Mouse (Mus musculus) neural tube, embryonic 14.5 days (tissue): ENCODE measurements around the gene Camk2d. TPM values are rescaled to one million over a fixed set of nuclear protein-coding genes. Genes with fewer than 3 reads are reported as not detected.

Experiments used
- ATAC-seq: fragments of 200-750 bp; cut with Nextera tagmentation; 2 replicates; pipeline ENCODE4 v1.8.0; 2017; ENCODE audit warnings: low read depth, mild to moderate bottlenecking, moderate TSS enrichment, moderate library complexity
- H3K27ac ChIP-seq: fragments of 300-500 bp; sonication (generic); 2 replicates; pipeline ENCODE4 v1.5.1; 2014; ENCODE audit warnings: low read depth, mild to moderate bottlenecking, control low read depth, low read length, moderate library complexity, mixed read lengths
- H3K27me3 ChIP-seq: fragments of 300-500 bp; sonication (generic); 2 replicates; pipeline ENCODE4 v1.6.1; 2014; ENCODE audit warnings: low read length; ENCODE audit not compliant: control insufficient read depth, insufficient read depth
- H3K36me3 ChIP-seq: fragments of 300-500 bp; sonication (generic); 2 replicates; pipeline ENCODE4 v1.6.1; 2014; ENCODE audit warnings: low read length, mixed read lengths; ENCODE audit not compliant: control insufficient read depth, insufficient read depth
- H3K4me1 ChIP-seq: fragments of 300-500 bp; sonication (generic); 2 replicates; pipeline ENCODE4 v1.6.1; 2014; ENCODE audit warnings: low read length; ENCODE audit not compliant: control insufficient read depth, insufficient read depth
- H3K4me2 ChIP-seq: fragments of 300-500 bp; sonication (generic); 2 replicates; pipeline ENCODE4 v1.6.1; 2014; ENCODE audit warnings: mild to moderate bottlenecking, low read depth, low read length, control low read depth
- H3K4me3 ChIP-seq: fragments of 300-500 bp; sonication (generic); 2 replicates; pipeline ENCODE4 v1.5.1; 2014; ENCODE audit warnings: low read depth, low read length, control low read depth, mixed read lengths
- H3K9ac ChIP-seq: fragments of 300-500 bp; sonication (generic); replicated peaks from 2 replicates; pipeline ENCODE4 v1.6.1; 2014; ENCODE audit warnings: low read depth, mild to moderate bottlenecking, control low read depth, low read length, mixed read lengths
- H3K9me3 ChIP-seq: fragments of 300-500 bp; sonication (generic); 2 replicates; pipeline ENCODE4 v1.6.1; 2016; ENCODE audit warnings: low read length; ENCODE audit not compliant: control insufficient read depth
- WGBS: fragments of 180-500 bp; shearing (Covaris S2); extraction: QIAGEN DNeasy Blood & Tissue Kit; methylation state at CpG from one replicate; pipeline ENCODE4 v1.1.7; 2014; 5-methylcytosine and 5-hydroxymethylcytosine counted together
- polyA plus RNA-seq: library from polyadenylated mRNA; unstranded; fragments of >200 nt; fragmentation: Nextera tagmentation; extraction: Ambion mirVana; gene quantifications from 2 replicates; pipeline ENCODE4 v1.2.1, GENCODE M21; 2014

Camk2d gene
- polyA plus RNA-seq, 1 experiment from 2014 or later: 215 TPM

GRCm38 (mm10) chr3:126746148-126746803 lies 150.2 kb downstream of the Camk2d start:
- 64% methylated on average over 11 of the region's 11 CpGs for WGBS
- no peak overlapping the region for H3K4me2 ChIP-seq
- peak; percentile 59; the same call in 1 of the 2 replicates for ATAC-seq

DNA sequence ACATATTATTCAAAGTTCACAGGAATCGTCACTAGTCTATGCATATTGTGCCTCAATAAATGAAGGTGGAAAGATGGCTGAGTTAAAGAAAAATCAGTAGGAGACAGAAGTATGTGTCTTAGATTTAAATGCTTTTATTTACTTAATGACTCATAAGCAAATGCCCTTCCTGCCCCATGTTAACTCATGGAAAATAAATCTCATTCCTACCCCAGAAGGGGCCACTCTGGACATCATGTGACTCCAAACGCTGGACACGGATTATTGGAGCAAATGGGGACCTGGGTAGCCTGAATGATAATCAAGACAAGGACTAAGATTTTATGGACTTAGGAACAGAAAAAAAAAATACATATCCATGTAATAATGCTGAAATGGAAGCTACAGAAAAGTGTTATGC lies 151.5 kb downstream of the Camk2d start:
- no peaks in the 10 kb centered on the region for H3K36me3 ChIP-seq
- no peak overlapping the region for H3K27ac ChIP-seq
- 81% methylated on average over 3 of the region's 3 CpGs for WGBS

More at GRCm38 (mm10) chr3:126746148-126746803, 150.2 kb downstream of the Camk2d start:
- Histone ChIP-seq H3K27me3 (no peaks in the 10 kb centered on the region), H3K36me3 (no peaks in the 10 kb centered on the region), H3K9me3 (no peaks in the 10 kb centered on the region), H3K4me1 (peaks cover 8% of the 10 kb centered on the region; the same call in 1 of the 2 replicates), H3K9ac (no peak overlapping the region), H3K27ac (no peak overlapping the region), H3K4me3 (no peak overlapping the region)

DNA sequence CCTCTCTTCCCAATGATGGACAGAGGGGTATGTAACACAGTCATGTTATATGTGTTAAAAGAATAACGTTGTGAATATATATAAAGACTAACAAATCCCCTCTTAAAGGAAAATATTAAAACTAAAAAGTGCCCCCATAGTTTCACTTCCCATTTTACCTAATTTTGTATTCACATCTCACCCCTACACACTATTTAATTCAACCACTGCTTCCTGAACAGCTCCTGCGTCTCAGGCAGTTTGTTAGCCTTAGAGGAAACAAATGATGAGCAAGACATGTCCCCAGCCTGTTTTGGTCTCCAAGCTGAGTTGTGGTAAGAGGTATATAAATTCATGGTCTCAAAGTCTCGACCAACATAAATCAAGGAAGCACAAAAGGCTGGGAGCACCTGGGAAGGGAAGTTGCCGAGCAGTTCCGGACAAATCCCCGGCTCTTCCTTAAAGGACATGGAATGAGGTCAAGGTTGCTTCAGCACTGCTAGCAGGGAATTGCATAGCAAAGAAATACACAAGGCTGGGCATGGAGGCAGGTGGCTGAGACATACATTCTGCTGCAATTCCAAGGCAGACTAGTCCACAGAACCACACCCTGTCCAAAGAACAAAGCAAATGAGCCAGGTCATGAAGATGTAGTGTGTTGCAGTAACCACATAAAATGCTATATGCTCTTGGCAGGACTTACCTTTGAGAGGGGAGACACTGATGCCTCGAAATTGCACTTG lies 155.4 kb downstream of the Camk2d start:
- WGBS: 68% methylated on average over 7 of the region's 7 CpGs
- no peaks in the 10 kb centered on the region for H3K36me3 ChIP-seq
- ATAC-seq: no peak

More for the DNA sequence above, 151.5 kb downstream of the Camk2d start:
- ATAC-seq: no peak
- H3K4me1 ChIP-seq: peaks cover 8% of the 10 kb centered on the region; the same call in 1 of the 2 replicates
- no peak overlapping the region for H3K4me2 ChIP-seq
- H3K4me3 ChIP-seq: no peak overlapping the region
- H3K9me3 ChIP-seq: no peaks in the 10 kb centered on the region
- H3K9ac ChIP-seq: no peak overlapping the region
- no peaks in the 10 kb centered on the region for H3K27me3 ChIP-seq

DNA sequence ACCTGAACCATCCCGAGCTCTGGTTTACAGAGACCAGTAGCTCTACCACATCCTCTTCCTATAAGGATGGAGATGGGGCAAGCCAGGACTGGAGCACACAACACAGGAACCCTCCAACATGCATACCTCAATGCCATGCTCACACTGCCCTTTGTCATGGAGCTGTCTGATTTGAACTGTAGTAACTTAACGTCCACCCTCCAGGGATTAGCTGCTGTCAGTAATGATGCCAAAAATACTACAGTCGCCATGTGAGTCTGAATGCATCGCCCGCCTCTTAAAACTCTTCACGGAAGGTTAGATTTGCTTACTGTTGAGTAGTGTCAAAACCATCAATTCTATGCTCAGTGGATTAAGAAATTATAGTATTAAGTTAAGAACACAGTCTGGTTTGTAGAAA lies 156.9 kb downstream of the Camk2d start:
- no peak for ATAC-seq
- Histone ChIP-seq H3K4me2 (no peak overlapping the region), H3K9me3 (no peaks in the 10 kb centered on the region), H3K9ac (no peak overlapping the region), H3K4me1 (no peaks in the 10 kb centered on the region), H3K27ac (no peak overlapping the region), H3K27me3 (no peaks in the 10 kb centered on the region), H3K36me3 (no peaks in the 10 kb centered on the region), H3K4me3 (no peak overlapping the region)
- WGBS: 83% methylated on average over 6 of the region's 6 CpGs

More for the DNA sequence above, 155.4 kb downstream of the Camk2d start:
- Histone ChIP-seq H3K27me3 (no peaks in the 10 kb centered on the region), H3K9me3 (no peaks in the 10 kb centered on the region), H3K9ac (no peak overlapping the region), H3K27ac (no peak overlapping the region), H3K4me3 (no peak overlapping the region), H3K4me2 (no peak overlapping the region), H3K4me1 (no peaks in the 10 kb centered on the region)

DNA sequence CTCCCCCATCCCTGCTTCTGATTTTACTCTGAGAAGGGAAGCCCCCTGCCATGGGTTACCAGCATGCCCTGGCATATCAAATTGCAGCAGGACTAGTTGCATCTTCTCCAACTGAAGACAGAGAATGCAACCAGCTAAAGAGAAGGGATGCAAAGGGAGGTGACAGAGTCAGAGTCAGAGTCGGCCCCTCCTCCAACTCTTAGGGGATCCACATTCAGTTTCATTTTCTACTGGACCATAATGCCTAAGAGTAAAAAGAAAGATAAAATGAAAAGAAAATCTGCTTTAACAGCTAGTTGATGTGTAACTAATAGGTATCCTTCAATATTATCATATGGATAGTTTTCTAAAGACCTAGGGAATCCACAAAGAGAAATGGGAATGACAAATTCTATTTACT lies 162.3 kb downstream of the Camk2d start:
- Histone ChIP-seq H3K4me3 (no peak overlapping the region), H3K4me1 (no peaks in the 10 kb centered on the region), H3K9me3 (no peaks in the 10 kb centered on the region), H3K27ac (no peak overlapping the region), H3K9ac (no peak overlapping the region), H3K27me3 (no peaks in the 10 kb centered on the region), H3K4me2 (no peak overlapping the region), H3K36me3 (no peaks in the 10 kb centered on the region)
- WGBS: 87% methylated on average over 1 of the region's 1 CpGs
- ATAC-seq: no peak

GRCm38 (mm10) chr3:126760608-126761007 lies 164.5 kb downstream of the Camk2d start:
- Histone ChIP-seq H3K4me2 (no peak overlapping the region), H3K9me3 (no peaks in the 10 kb centered on the region), H3K36me3 (no peaks in the 10 kb centered on the region), H3K27ac (no peak overlapping the region), H3K4me1 (no peaks in the 10 kb centered on the region), H3K9ac (no peak overlapping the region), H3K4me3 (no peak overlapping the region), H3K27me3 (no peaks in the 10 kb centered on the region)
- ATAC-seq: no peak
- WGBS: 86% methylated on average over 3 of the region's 3 CpGs

- no peak for ATAC-seq
- no peak overlapping the region for H3K4me2 ChIP-seq
- WGBS: 93% methylated on average over 4 of the region's 4 CpGs
- H3K4me1 ChIP-seq: no peaks in the 10 kb centered on the region
- no peak overlapping the region for H3K4me3 ChIP-seq
- H3K36me3 ChIP-seq: no peaks in the 10 kb centered on the region
- H3K27me3 ChIP-seq: no peaks in the 10 kb centered on the region
- no peak overlapping the region for H3K27ac ChIP-seq
- H3K9ac ChIP-seq: no peak overlapping the region
- H3K9me3 ChIP-seq: no peaks in the 10 kb centered on the region
These were observed 168.6 kb downstream of the Camk2d start for GRCm38 (mm10) chr3:126764745-126765144.

DNA sequence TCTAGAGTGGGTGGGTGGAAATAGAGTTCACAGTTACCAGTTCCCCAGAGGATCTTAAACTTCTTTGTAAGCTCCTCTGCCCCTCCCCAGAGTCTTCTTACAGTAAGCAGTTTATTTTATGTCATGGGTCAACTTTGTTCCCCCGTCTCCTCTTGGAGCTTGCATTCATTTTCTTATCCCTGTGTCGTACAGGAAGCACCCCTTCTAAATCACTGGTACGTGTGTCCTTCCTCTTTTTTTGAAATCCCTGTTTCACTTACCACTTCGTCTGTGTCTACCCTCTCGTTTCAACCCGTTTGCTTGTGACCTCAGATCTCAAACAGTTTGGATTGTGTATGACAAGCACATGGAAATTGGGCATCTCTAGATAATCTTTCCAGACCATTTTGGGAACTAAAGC lies 174.0 kb downstream of the Camk2d start:
- Histone ChIP-seq H3K4me3 (no peak overlapping the region), H3K9ac (no peak overlapping the region), H3K9me3 (no peaks in the 10 kb centered on the region), H3K36me3 (no peaks in the 10 kb centered on the region), H3K27ac (no peak overlapping the region), H3K4me2 (no peak overlapping the region), H3K27me3 (no peaks in the 10 kb centered on the region), H3K4me1 (0 out of 2 replicates have a peak, but pooled peaks cover 3% of the 10 kb centered on the region)
- no peak for ATAC-seq
- WGBS: 28% methylated on average over 6 of the region's 6 CpGs

DNA sequence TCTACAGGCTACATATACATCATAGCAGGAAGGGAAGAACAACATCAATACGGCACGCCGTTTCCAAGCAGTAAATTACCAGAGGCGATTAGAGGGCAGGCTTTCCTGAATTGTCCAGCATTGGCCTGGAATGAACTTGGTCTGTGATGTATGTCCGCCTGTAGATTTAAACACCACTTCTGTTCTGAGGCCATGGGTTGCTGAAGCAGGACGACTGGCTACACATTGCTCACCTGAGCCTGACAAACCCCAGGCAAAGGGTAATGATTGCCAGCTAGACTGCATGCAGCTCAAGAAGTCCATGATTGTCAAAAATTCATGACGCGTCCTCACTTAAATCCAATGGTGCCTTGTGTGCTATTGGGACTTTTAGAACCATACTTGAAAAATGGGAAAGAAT lies 174.9 kb downstream of the Camk2d start:
- no peak overlapping the region for H3K4me3 ChIP-seq
- H3K4me1 ChIP-seq: 0 out of 2 replicates have a peak, but pooled peaks cover 3% of the 10 kb centered on the region
- 24% methylated on average over 8 of the region's 8 CpGs for WGBS
- H3K36me3 ChIP-seq: no peaks in the 10 kb centered on the region
- no peak overlapping the region for H3K4me2 ChIP-seq
- no peaks in the 10 kb centered on the region for H3K27me3 ChIP-seq
- no peak overlapping the region for H3K9ac ChIP-seq
- H3K27ac ChIP-seq: no peak overlapping the region
- H3K9me3 ChIP-seq: no peaks in the 10 kb centered on the region
- ATAC-seq: peak; percentile 26; the same call in 1 of the 2 replicates
